Mouse (Mus musculus): ENCODE data around the gene Tmeff2.

DNA sequence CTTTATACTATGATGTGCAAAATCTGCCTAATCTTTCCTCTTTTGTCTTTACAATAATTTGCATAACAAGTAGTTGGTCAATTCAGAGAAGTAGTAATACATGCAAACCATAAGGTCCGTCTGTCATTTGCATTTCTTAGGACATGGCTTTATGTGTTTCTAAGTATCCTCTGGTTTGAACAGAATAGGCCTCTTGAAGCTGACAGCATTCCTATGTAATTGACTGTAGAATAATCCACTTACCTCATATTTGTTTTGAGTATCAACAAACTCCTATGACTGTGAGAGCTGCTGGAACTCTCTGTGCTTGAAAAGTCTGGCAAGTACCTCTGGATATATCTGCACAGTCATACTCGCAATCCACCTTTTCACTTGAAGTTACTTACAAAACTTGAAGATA lies 194.3 kb downstream of the Tmeff2 start:
- TF ChIP-seq CTCF (IDR thresholded peaks at IDR 0.05), result no peak
- TF ChIP-seq EP300 (IDR thresholded peaks at IDR 0.05), result peak; percentile 71
